Mouse (Mus musculus) liver, embryonic 14.5 days (tissue): ENCODE data around the gene Setdb2.
"Not testable (repeated sequence)": the region's sequence is repeated elsewhere in the genome, so short reads cannot be mapped to it uniquely, and the experiment has no call there.

Source experiments
- CTCF ChIP-seq: IDR thresholded peaks from 2 replicates; pipeline ENCODE4 v1.5.1; 2016; ENCODE audit warnings: antibody characterized with exemption, low read depth, control low read depth
- EP300 ChIP-seq: IDR thresholded peaks from 2 replicates; pipeline ENCODE4 v1.6.1; 2016; ENCODE audit warnings: antibody characterized with exemption, low read depth

- not testable (repeated sequence) for TF ChIP-seq CTCF, EP300
Measured at GRCm38 (mm10) chr14:59414979-59415378, 25.7 kb downstream of the Setdb2 start.
